Mouse (Mus musculus) E14TG2a.4 (cell line): ENCODE data around the gene Bnc1.

Source experiments
- CTCF ChIP-seq: conservative IDR thresholded peaks from 2 replicates; pipeline ENCODE4 v1.5.1; 2014; ENCODE audit warnings: low read length
- NANOG ChIP-seq: IDR thresholded peaks from 2 replicates; pipeline ENCODE4 v1.6.1; 2014; ENCODE audit warnings: borderline replicate concordance, low read length, mixed read lengths

- TF ChIP-seq CTCF (no peak), NANOG (no peak)
Measured at GRCm38 (mm10) chr7:82004228-82004627, 12.1 kb upstream of the Bnc1 start.
